Mouse (Mus musculus) erythroblast, embryonic 14.5 days (primary cell): ENCODE results near the gene Tent5c.

ENCODE experiments used
- GATA1 ChIP-seq: IDR thresholded peaks from 2 replicates; pipeline ENCODE4 v1.6.1; 2012; ENCODE audit warnings: low read length, inconsistent platforms, mixed read lengths
- TAL1 ChIP-seq: IDR thresholded peaks from 3 replicates; pipeline ENCODE4 v1.6.1; 2012; ENCODE audit warnings: low read length, inconsistent platforms, mixed read lengths

DNA sequence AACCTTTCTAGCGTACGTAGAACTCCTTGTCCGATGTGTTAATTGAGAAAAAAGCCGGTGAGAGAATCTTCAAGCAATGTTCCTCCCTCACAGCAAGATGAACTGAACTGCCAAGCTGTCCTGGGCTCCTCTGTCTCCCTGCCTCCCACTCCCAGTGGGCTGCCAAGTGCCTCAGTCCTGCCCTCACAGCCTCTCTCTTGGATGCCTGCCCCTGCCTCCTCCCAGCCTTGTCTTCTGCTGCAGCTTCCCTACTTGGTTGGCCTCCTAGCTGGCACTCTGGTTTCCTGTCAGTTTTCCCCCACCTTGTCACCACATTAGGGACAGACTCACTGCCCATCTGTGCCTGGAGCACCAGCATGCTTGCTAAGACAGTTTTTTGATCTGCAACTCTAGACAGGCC, 86.5 kb downstream of the Tent5c start:
- TF ChIP-seq GATA1 (no peak), TAL1 (no peak)
